Mouse (Mus musculus) limb, embryonic 14.5 days (tissue): Measurements from ENCODE around the gene Gm20388. TPM values are rescaled to one million over a fixed set of nuclear protein-coding genes. Genes with fewer than 3 reads are reported as not detected.

Experiments
- ATAC-seq: fragments of 200-750 bp; cut with Nextera tagmentation; 2 replicates; pipeline ENCODE4 v1.8.0; 2017; ENCODE audit warnings: low read depth, moderate number of reproducible peaks, moderate TSS enrichment; ENCODE audit not compliant: low FRiP score
- DNase-seq: peaks from one replicate; pipeline ENCODE4 v3.0.0-alpha.2; 2015; ENCODE audit warnings: low spot score
- H3K27ac ChIP-seq: fragments of 300-500 bp; sonication (generic); replicated peaks from 2 replicates; pipeline ENCODE4 v1.5.1; 2014; ENCODE audit warnings: low read depth, mild to moderate bottlenecking, low read length, moderate library complexity, mixed read lengths
- H3K27me3 ChIP-seq: fragments of 300-500 bp; sonication (generic); 2 replicates; pipeline ENCODE4 v1.6.1; 2014; ENCODE audit warnings: low read length, mixed read lengths; ENCODE audit not compliant: control insufficient read depth, insufficient read depth
- H3K36me3 ChIP-seq: fragments of 300-500 bp; sonication (generic); 2 replicates; pipeline ENCODE4 v1.6.1; 2014; ENCODE audit warnings: mild to moderate bottlenecking, low read length, moderate library complexity, mixed read lengths; ENCODE audit not compliant: control insufficient read depth, insufficient read depth
- H3K4me1 ChIP-seq: fragments of 300-500 bp; sonication (generic); 2 replicates; pipeline ENCODE4 v1.6.1; 2014; ENCODE audit warnings: antibody characterized with exemption, low read length, mixed read lengths; ENCODE audit not compliant: control insufficient read depth, insufficient read depth
- H3K4me2 ChIP-seq: fragments of 300-500 bp; sonication (generic); replicated peaks from 2 replicates; pipeline ENCODE4 v1.6.1; 2014; ENCODE audit warnings: low read depth, mild to moderate bottlenecking, low read length, moderate library complexity; ENCODE audit not compliant: severe bottlenecking
- H3K4me3 ChIP-seq: fragments of 300-500 bp; sonication (generic); replicated peaks from 2 replicates; pipeline ENCODE4 v1.5.1; 2014; ENCODE audit warnings: low read length
- H3K9ac ChIP-seq: fragments of 300-500 bp; sonication (generic); 2 replicates; pipeline ENCODE4 v1.6.1; 2014; ENCODE audit warnings: mild to moderate bottlenecking, low read depth, low read length, moderate library complexity; ENCODE audit not compliant: severe bottlenecking
- H3K9me3 ChIP-seq: fragments of 300-500 bp; sonication (generic); 2 replicates; pipeline ENCODE4 v1.6.1; 2016; ENCODE audit warnings: low read length; ENCODE audit not compliant: control insufficient read depth
- POLR2A ChIP-seq: fragments of 200-500 bp; IDR thresholded peaks from 2 replicates; pipeline ENCODE4 v1.8.0; 2012; ENCODE audit warnings: inconsistent platforms, mild to moderate bottlenecking, moderate library complexity, borderline replicate concordance; ENCODE audit not compliant: insufficient read depth, insufficient read length; ENCODE audit errors: extremely low read depth
- WGBS: fragments of 180-500 bp; shearing (Covaris S2); extraction: QIAGEN DNeasy Blood & Tissue Kit; methylation state at CpG from one replicate; pipeline ENCODE4 v1.1.7; 2014; 5-methylcytosine and 5-hydroxymethylcytosine counted together
- polyA plus RNA-seq, 2 experiments: library from polyadenylated mRNA; depleted of rRNA in 1 of 2; stranded (reverse) in 1 of 2; unstranded in 1 of 2; fragments of >200 nt; fragmentation: Nextera tagmentation in 1 of 2; extraction: Ambion mirVana in 1 of 2; gene quantifications; 2 replicates each; pipeline versions ENCODE4 v1.2.1 to v1.2.3; 2012 to 2014

Gm20388 gene
- polyA plus RNA-seq, 2 experiments: 1.9 to 49.9 TPM

- no peak for ATAC-seq
- Histone ChIP-seq H3K27me3 (peaks cover 3% of the 10 kb centered on the region; the same call in 1 of the 2 replicates), H3K27ac (no peak overlapping the region), H3K9me3 (no peaks in the 10 kb centered on the region), H3K4me3 (no peak overlapping the region), H3K4me2 (no peak overlapping the region), H3K36me3 (no peaks in the 10 kb centered on the region), H3K9ac (no peak overlapping the region; the same call in 1 of the 2 replicates), H3K4me1 (peaks cover 9% of the 10 kb centered on the region)
- no peak for TF ChIP-seq POLR2A
- DNase-seq: peak; percentile 17
- 25% methylated on average over 10 of the region's 10 CpGs for WGBS
Observed at GRCm38 (mm10) chr8:120947240-120947639, 1036.6 kb downstream of the Gm20388 start.

GRCm38 (mm10) chr8:120948050-120948595 is 1037.5 kb downstream of the Gm20388 start:
- WGBS: 77% methylated on average over 4 of the region's 4 CpGs
- Histone ChIP-seq H3K4me1 (peaks cover 14% of the 10 kb centered on the region), H3K4me2 (no peak overlapping the region), H3K36me3 (no peaks in the 10 kb centered on the region), H3K9me3 (no peaks in the 10 kb centered on the region), H3K27me3 (peaks cover 3% of the 10 kb centered on the region; the same call in 1 of the 2 replicates), H3K4me3 (no peak overlapping the region), H3K9ac (no peak overlapping the region), H3K27ac (no peak overlapping the region)
- TF ChIP-seq POLR2A: no peak
- DNase-seq: no peak
- ATAC-seq: no peak

DNA sequence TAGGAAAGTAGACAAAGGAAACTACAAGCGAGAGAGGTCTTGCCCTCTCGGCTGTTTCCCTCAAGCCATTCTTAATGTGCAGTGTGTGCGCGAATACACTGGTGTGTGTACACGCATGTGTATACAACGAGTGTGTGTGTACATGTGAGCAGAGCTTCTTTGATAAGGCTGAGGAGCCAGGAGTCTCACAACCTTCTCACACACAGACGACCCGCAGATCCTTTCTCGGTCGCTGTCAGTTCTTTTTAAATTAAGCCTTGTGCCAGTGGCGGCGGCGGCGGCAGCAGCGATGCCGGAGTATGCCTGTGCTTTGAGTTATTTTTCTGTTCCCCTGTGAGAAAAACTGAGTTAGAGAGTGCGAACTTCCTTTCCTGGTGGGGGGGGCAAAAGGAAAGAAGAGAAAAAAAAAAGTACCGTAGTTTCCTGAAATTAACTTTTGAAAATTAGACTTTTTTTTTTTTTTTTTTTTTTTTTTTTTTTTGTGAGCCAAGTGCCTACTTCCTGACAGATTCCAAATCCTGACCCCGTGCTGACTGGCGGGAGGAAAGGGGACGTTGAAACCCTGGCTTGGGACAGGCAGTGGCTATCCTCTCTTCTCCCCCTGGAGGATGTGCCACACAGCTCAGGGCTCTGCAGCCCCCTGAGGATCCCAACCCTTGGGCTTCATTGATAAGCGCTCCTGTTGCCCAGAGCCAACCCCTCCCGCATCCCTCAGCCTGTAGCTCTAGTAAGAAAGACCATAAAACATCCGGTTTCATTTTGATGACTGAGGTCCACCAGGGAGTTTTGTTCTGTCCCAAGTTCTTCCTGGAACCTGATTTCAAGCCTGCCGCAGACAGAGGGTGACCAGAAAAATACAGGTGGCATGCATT is 1038.2 kb downstream of the Gm20388 start:
- H3K36me3 ChIP-seq: no peaks in the 10 kb centered on the region
- no peak overlapping the region for H3K9ac ChIP-seq
- 0 out of 2 replicates have a peak overlapping the region, but pooled peaks have one; percentile 17 for H3K4me2 ChIP-seq
- H3K4me1 ChIP-seq: peaks cover 17% of the 10 kb centered on the region
- ATAC-seq (no peak), DNase-seq (no peak)
- H3K9me3 ChIP-seq: no peaks in the 10 kb centered on the region
- H3K27me3 ChIP-seq: peaks cover 3% of the 10 kb centered on the region; the same call in 1 of the 2 replicates
- H3K4me3 ChIP-seq: no peak overlapping the region
- H3K27ac ChIP-seq: no peak overlapping the region
- 42% methylated on average over 25 of the region's 25 CpGs for WGBS
- no peak for TF ChIP-seq POLR2A

DNA sequence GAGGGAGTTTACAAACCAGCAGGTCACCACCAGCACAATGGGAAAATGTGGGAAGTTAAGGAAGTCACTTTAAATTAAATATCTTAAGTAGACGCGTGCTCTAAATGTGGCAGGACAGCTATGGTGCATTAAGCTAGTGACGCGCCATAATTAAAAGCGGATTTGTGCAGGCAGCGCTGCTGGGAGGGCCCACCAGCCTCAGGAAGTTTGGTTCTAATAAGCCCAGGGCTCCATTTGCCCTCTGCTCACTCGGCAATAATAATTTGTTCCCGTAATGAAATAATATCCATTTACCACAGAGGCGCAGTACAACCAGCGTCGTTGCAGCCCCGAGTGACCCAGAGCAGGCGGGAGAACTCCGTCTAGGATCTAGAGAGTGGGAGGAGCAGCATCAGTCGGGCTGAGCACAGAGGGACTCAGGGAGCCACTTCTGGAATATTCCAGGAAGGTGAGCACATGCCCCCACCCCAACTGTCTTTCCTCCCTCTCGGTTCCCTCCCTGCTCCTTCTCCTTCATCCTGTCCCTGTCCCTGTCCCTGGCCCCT is 1040.1 kb downstream of the Gm20388 start:
- Histone ChIP-seq H3K36me3 (no peaks in the 10 kb centered on the region), H3K4me1 (peaks cover 17% of the 10 kb centered on the region), H3K9ac (no peak overlapping the region), H3K27ac (no peak overlapping the region), H3K9me3 (no peaks in the 10 kb centered on the region), H3K4me3 (no peak overlapping the region), H3K4me2 (no peak overlapping the region; the same call in 1 of the 2 replicates), H3K27me3 (peaks cover 3% of the 10 kb centered on the region; the same call in 1 of the 2 replicates)
- DNase-seq: no peak
- ATAC-seq: no peak
- TF ChIP-seq POLR2A: no peak
- WGBS: 13% methylated on average over 16 of the region's 16 CpGs

DNA sequence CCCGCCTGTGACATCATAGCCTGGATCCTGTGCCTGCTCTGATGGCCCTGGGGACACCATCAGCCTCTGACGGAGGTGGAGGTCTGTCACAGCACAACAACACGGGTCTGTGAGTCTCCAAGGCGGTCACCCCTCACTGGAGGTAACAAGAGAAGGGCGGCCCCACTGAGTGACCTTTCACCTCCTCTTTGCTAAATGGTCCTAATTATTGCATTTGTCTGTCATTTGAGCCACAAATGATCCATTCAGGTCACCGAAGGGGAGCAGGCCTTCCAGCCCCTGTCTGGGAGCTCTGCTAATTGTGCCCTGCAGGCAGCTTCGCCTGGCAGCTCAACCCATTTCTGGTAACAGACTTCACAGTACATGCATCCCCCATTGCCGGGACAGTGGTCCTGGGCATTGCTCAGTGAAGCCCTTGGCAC is 1048.8 kb downstream of the Gm20388 start:
- 0 out of 2 replicates have a peak, but pooled peaks cover 2% of the 10 kb centered on the region for H3K4me1 ChIP-seq
- no peaks in the 10 kb centered on the region for H3K36me3 ChIP-seq
- WGBS: 12% methylated on average over 8 of the region's 8 CpGs
- no peak overlapping the region for H3K9ac ChIP-seq
- no peak overlapping the region for H3K4me3 ChIP-seq
- ATAC-seq (no peak), DNase-seq (no peak)
- no peaks in the 10 kb centered on the region for H3K27me3 ChIP-seq
- H3K9me3 ChIP-seq: no peaks in the 10 kb centered on the region
- TF ChIP-seq POLR2A: no peak
- H3K27ac ChIP-seq: no peak overlapping the region
- no peak overlapping the region for H3K4me2 ChIP-seq
